In genomic region chr14:47209669-47210164, GRCm38 (mm10) we compare ENCODE assay signal across 24 mouse cellular contexts. TPM values are rescaled to one million over a fixed set of nuclear protein-coding genes. Genes with fewer than 3 reads are reported as not detected.
DNase-seq lines count a peak whose midpoint lies in the region; ATAC-seq and TF ChIP-seq lines count a peak whose summit lies in the region.
"Had no signal": no experiment of that assay in that cellular context is flagged by ENCODE, and none has a peak within 500 bp of the region (broad histone marks: within the 10 kb centered on the region; RNA-seq: fewer than 3 reads in every experiment).

No protein-coding gene starts in this region.

- peak; percentile 64 for DNase-seq in heart, embryonic 10.5 days (ENCODE audit: low spot score)
- DNase-seq in heart, postnatal 36 days, result no peak
- no peak for DNase-seq in right cerebral cortex, adult 2 months (ENCODE audit: low spot score in 2 of 2)
- DNase-seq in cerebellum, adult 8-10 months, result no peak
- DNase-seq: adrenal gland, postnatal 10 days; adrenal gland, postnatal 36 days; B cell, adult 2 months; cerebellum, adult 11 months; cerebellum, adult 2 months; cerebellum, postnatal 10 days; cerebellum, postnatal 36 days; gastrocnemius, postnatal 10 days; gastrocnemius, postnatal 36 days; heart, postnatal 14 days; kidney, adult 2 months had no signal

- H3K9ac ChIP-seq in intestine, embryonic 15.5 days, result no peak overlapping the region
- H3K9ac ChIP-seq: forebrain, embryonic 13.5 days; heart, embryonic 13.5 days; hindbrain, embryonic 12.5 days; hindbrain, embryonic 15.5 days had no signal

- H3K4me2 ChIP-seq in intestine, embryonic 15.5 days (replicated peaks), result no peak overlapping the region
- H3K4me2 ChIP-seq: forebrain, embryonic 13.5 days; heart, embryonic 13.5 days; hindbrain, embryonic 12.5 days; hindbrain, embryonic 15.5 days had no signal

- no peak overlapping the region for H3K27ac ChIP-seq in heart, embryonic 10.5 days
- peak overlapping the region; percentile 36; the same call in 1 of the 2 replicates for H3K27ac ChIP-seq in intestine, embryonic 15.5 days
- H3K27ac ChIP-seq in small intestine, adult 2 months (ENCODE audit: insufficient read depth, low read depth, low read length), result peak overlapping the region; percentile 88
- H3K27ac ChIP-seq: forebrain, embryonic 10.5 days; forebrain, embryonic 13.5 days; heart, embryonic 13.5 days; hindbrain, embryonic 12.5 days; hindbrain, embryonic 15.5 days had no signal

- TF ChIP-seq CTCF in small intestine, adult 2 months (IDR thresholded peaks at IDR 0.05; ENCODE audit: extremely low read depth, insufficient read length, insufficient replicate concordance, low read depth, low read length), result no peak

- WGBS in heart, embryonic 10.5 days, result 77% methylated on average over 4 of the region's 4 CpGs
- WGBS in intestine, embryonic 15.5 days, result 84% methylated on average over 4 of the region's 4 CpGs
- 86% methylated on average over 4 of the region's 4 CpGs for WGBS in small intestine, adult 2 months

- TF ChIP-seq POLR2A in small intestine, adult 2 months (IDR thresholded peaks at IDR 0.05; ENCODE audit: low read depth, low read length), result no peak

- intact Hi-C loops in heart, postnatal 36 days (cut with DNase I), result no loop called here

- H3K4me1 ChIP-seq in heart, embryonic 10.5 days, result no peaks in the 10 kb centered on the region
- H3K4me1 ChIP-seq in intestine, embryonic 15.5 days (replicated peaks), result no peaks in the 10 kb centered on the region
- peaks cover 11% of the 10 kb centered on the region; the same call in 1 of the 2 replicates for H3K4me1 ChIP-seq in small intestine, adult 2 months (ENCODE audit: control insufficient read depth, insufficient read depth, insufficient read length, low read length)
- H3K4me1 ChIP-seq: forebrain, embryonic 10.5 days; forebrain, embryonic 13.5 days; heart, embryonic 13.5 days; hindbrain, embryonic 12.5 days; hindbrain, embryonic 15.5 days had no signal

- no peaks in the 10 kb centered on the region for H3K27me3 ChIP-seq in heart, embryonic 10.5 days (ENCODE audit: insufficient read depth, poor library complexity, severe bottlenecking)
- H3K27me3 ChIP-seq in intestine, embryonic 15.5 days (replicated peaks), result no peaks in the 10 kb centered on the region
- no peaks in the 10 kb centered on the region for H3K27me3 ChIP-seq in small intestine, adult 2 months (ENCODE audit: control insufficient read depth, insufficient read depth, low read length)
- H3K27me3 ChIP-seq: CH12.LX; forebrain, embryonic 13.5 days; hindbrain, embryonic 12.5 days; hindbrain, embryonic 15.5 days had no signal

- no peaks in the 10 kb centered on the region for H3K36me3 ChIP-seq in heart, embryonic 10.5 days
- H3K36me3 ChIP-seq in intestine, embryonic 15.5 days, result no peaks in the 10 kb centered on the region
- no peaks in the 10 kb centered on the region for H3K36me3 ChIP-seq in small intestine, adult 2 months (ENCODE audit: control insufficient read depth, insufficient read depth, low read length)
- H3K36me3 ChIP-seq: forebrain, embryonic 10.5 days; heart, embryonic 13.5 days; hindbrain, embryonic 12.5 days; hindbrain, embryonic 15.5 days had no signal

- no peaks in the 10 kb centered on the region for H3K9me3 ChIP-seq in heart, embryonic 10.5 days
- H3K9me3 ChIP-seq in intestine, embryonic 15.5 days, result no peaks in the 10 kb centered on the region
- H3K9me3 ChIP-seq: forebrain, embryonic 10.5 days; forebrain, embryonic 13.5 days; heart, embryonic 13.5 days; hindbrain, embryonic 12.5 days; hindbrain, embryonic 15.5 days had no signal

- peak; percentile 16; the same call in 1 of the 2 replicates for ATAC-seq in intestine, embryonic 15.5 days
- ATAC-seq: forebrain, embryonic 13.5 days; forebrain, embryonic 16.5 days had no signal

- H3K4me3 ChIP-seq in heart, embryonic 10.5 days, result no peak overlapping the region
- H3K4me3 ChIP-seq in intestine, embryonic 15.5 days (replicated peaks), result no peak overlapping the region
- H3K4me3 ChIP-seq in small intestine, adult 2 months (ENCODE audit: low read depth, low read length), result no peak overlapping the region
- H3K4me3 ChIP-seq: forebrain, embryonic 10.5 days; forebrain, embryonic 13.5 days; heart, embryonic 13.5 days; hindbrain, embryonic 12.5 days; hindbrain, embryonic 15.5 days had no signal

RNA-seq across cellular contexts. Expression of gene Gch1, which starts 20.5 kb away (rescaled TPM):
- 6.5 and 8.1 TPM in 2 replicates for polyA plus RNA-seq in heart, embryonic 10.5 days (2016; fragmentation: Nextera tagmentation; extraction: Ambion mirVana)
- 1 to 10 TPM; 5.4 to 5.9 TPM for total RNA-seq in heart, postnatal 36 days (2021)
- polyA plus RNA-seq in intestine, embryonic 15.5 days (2015; fragmentation: Nextera tagmentation; extraction: Ambion mirVana), result 10.4 and 11.1 TPM in 2 replicates
- 27.1 and 35.7 TPM in 2 replicates for polyA plus RNA-seq in small intestine, adult 2 months (2012; rRNA removed)
